Mouse (Mus musculus) liver, embryonic 14.5 days (tissue): Measurements from ENCODE around the gene Cttnbp2. TPM values are rescaled to one million over a fixed set of nuclear protein-coding genes. Genes with fewer than 3 reads are reported as not detected.

ENCODE experiments used
- ATAC-seq: fragments of 200-750 bp; cut with Nextera tagmentation; 2 replicates; pipeline ENCODE4 v1.8.0; 2017; ENCODE audit warnings: moderate number of reproducible peaks, mild to moderate bottlenecking, moderate library complexity; ENCODE audit not compliant: insufficient read depth
- DNase-seq, 3 experiments: peaks; one replicate each; pipeline ENCODE4 v3.0.0-alpha.2; 2012 to 2013; ENCODE audit warnings: low read depth in 3 of 3, low spot score in 3 of 3
- H3K27ac ChIP-seq: fragments of 300-500 bp; sonication (generic); 2 replicates; pipeline ENCODE4 v1.5.1; 2014; ENCODE audit warnings: moderate library complexity, mild to moderate bottlenecking, control low read depth, inconsistent platforms
- H3K27me3 ChIP-seq: fragments of 300-500 bp; sonication (generic); 2 replicates; pipeline ENCODE4 v1.6.1; 2014; ENCODE audit warnings: mild to moderate bottlenecking, low read length, moderate library complexity; ENCODE audit not compliant: control insufficient read depth, insufficient read depth
- H3K36me3 ChIP-seq: fragments of 300-500 bp; sonication (generic); replicated peaks from 2 replicates; pipeline ENCODE4 v1.6.1; 2014; ENCODE audit warnings: low read depth; ENCODE audit not compliant: control insufficient read depth, insufficient read depth
- H3K4me1 ChIP-seq, 2 experiments: fragments of 200-500 bp in 1 of 2; fragments of 300-500 bp in 1 of 2; sonication (generic) in 1 of 2; replicated peaks; 2 replicates each; pipeline ENCODE4 v1.6.1; 2012 to 2014; ENCODE audit warnings: antibody characterized with exemption in 1 of 2, inconsistent platforms in 1 of 2, low read length in 1 of 2; ENCODE audit not compliant: control insufficient read depth in 2 of 2, insufficient read depth in 2 of 2
- H3K4me2 ChIP-seq: fragments of 300-500 bp; sonication (generic); 2 replicates; pipeline ENCODE4 v1.6.1; 2014; ENCODE audit warnings: low read depth, mild to moderate bottlenecking, control low read depth, moderate library complexity
- H3K4me3 ChIP-seq, 2 experiments: fragments of 200-500 bp in 1 of 2; fragments of 300-500 bp in 1 of 2; sonication (generic) in 1 of 2; 2 replicates each; pipeline ENCODE4 v1.5.1; 2012 to 2014; ENCODE audit warnings: low read depth in 2 of 2, low read length in 2 of 2, mild to moderate bottlenecking in 2 of 2, control low read depth in 1 of 2, inconsistent platforms in 1 of 2, moderate library complexity in 1 of 2; ENCODE audit not compliant: insufficient read depth in 1 of 2
- H3K9ac ChIP-seq: fragments of 300-500 bp; sonication (generic); replicated peaks from 2 replicates; pipeline ENCODE4 v1.6.1; 2014; ENCODE audit warnings: mild to moderate bottlenecking, control low read depth, moderate library complexity
- H3K9me3 ChIP-seq: fragments of 300-500 bp; sonication (generic); 2 replicates; pipeline ENCODE4 v1.6.1; 2016; ENCODE audit warnings: low read length, mixed read lengths; ENCODE audit not compliant: control insufficient read depth
- CTCF ChIP-seq: IDR thresholded peaks from 2 replicates; pipeline ENCODE4 v1.5.1; 2016; ENCODE audit warnings: antibody characterized with exemption, low read depth, control low read depth
- EP300 ChIP-seq: IDR thresholded peaks from 2 replicates; pipeline ENCODE4 v1.6.1; 2016; ENCODE audit warnings: antibody characterized with exemption, low read depth
- WGBS: fragments of 180-500 bp; shearing (Covaris S2); extraction: QIAGEN DNeasy Blood & Tissue Kit; methylation state at CpG from one replicate; pipeline ENCODE4 v1.1.7; 2014; ENCODE audit not compliant: insufficient replicate concordance; 5-methylcytosine and 5-hydroxymethylcytosine counted together
- polyA plus RNA-seq, 2 experiments: library from polyadenylated mRNA; depleted of rRNA in 1 of 2; stranded (reverse) in 1 of 2; unstranded in 1 of 2; fragments of >200 nt; fragmentation: Nextera tagmentation in 1 of 2; extraction: Ambion mirVana in 1 of 2; gene quantifications; 2 replicates each; pipeline versions ENCODE4 v1.2.1 to v1.2.3; 2012 to 2014

The Cttnbp2 gene
- polyA plus RNA-seq, 2 experiments, result 0.30 to 1.6 TPM

DNA sequence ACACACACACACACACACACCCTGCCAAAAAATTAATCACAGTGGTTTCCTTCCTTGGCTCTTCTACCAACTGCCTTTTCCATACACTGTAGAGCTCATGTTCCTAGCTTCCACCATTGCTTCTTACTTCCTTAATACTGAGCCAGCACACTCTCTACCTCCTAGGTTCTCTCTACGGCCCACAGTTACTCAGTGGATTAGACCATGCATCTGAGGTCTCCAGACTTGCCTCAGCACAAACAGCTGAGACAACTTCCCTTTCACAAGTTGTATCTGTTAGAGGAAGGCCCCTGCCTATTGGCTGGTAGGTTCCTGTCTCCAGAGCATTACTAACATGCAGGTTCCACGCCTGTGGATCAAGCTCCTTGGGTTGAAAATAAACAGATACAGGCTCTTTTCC is 45.4 kb downstream of the Cttnbp2 start:
- ATAC-seq, result no peak
- Histone ChIP-seq H3K4me1 (no peaks in the 10 kb centered on the region), H3K4me2 (no peak overlapping the region), H3K9me3 (no peaks in the 10 kb centered on the region), H3K27ac (no peak overlapping the region), H3K4me3 (no peak overlapping the region), H3K36me3 (no peaks in the 10 kb centered on the region), H3K27me3 (no peaks in the 10 kb centered on the region), H3K9ac (no peak overlapping the region)
- no peak for DNase-seq
- WGBS, result 28% methylated on average over 2 of the region's 2 CpGs
- no peak for TF ChIP-seq CTCF

DNA sequence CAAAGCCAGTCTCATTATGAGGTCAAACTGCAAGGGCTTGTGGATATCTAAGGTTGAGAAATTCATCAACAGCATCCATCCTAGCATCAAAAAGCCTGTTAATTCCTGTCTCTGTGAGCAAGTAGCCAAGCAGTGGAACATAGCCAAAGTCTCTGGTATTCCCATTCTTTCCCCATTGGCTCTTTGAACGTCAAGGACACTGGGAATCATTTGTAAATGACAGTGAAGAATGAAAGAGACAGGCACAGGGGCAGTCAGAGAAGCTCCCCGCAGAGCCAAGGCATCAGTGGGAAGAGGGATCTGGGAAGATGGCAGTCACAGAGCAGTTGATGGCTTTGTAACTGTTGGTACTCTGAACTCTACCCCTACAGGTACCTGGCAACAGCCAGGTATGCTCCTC is 46.9 kb downstream of the Cttnbp2 start:
- ATAC-seq (no peak), DNase-seq (no peak)
- H3K4me1 ChIP-seq, result no peaks in the 10 kb centered on the region
- H3K27ac ChIP-seq, result no peak overlapping the region
- WGBS, result 38% methylated on average over 2 of the region's 2 CpGs
- TF ChIP-seq EP300 (no peak), CTCF (no peak)
- no peak overlapping the region for H3K4me3 ChIP-seq
- no peaks in the 10 kb centered on the region for H3K36me3 ChIP-seq
- no peaks in the 10 kb centered on the region for H3K27me3 ChIP-seq
- no peak overlapping the region for H3K4me2 ChIP-seq
- H3K9me3 ChIP-seq, result no peaks in the 10 kb centered on the region
- H3K9ac ChIP-seq, result no peak overlapping the region

DNA sequence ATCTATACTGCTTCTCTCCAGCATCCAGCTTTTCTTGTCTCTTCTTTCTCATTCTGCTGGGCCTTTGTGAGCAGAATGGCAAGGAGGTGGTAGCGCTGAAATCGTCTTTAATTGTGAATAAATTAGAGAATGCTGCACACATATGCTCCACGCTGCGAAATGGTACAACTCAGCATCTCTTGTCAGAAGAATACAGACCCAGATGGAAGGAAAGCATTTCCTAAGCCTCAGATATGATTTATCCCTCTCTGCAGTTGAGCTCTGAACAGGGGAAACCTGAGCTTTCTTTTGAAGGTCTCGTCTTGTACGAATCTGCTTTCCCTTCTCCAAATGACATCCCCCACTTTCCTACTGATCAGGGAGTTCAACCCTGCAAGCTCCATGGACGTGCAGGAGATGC is 48.4 kb downstream of the Cttnbp2 start:
- no peak overlapping the region for H3K9ac ChIP-seq

DNA sequence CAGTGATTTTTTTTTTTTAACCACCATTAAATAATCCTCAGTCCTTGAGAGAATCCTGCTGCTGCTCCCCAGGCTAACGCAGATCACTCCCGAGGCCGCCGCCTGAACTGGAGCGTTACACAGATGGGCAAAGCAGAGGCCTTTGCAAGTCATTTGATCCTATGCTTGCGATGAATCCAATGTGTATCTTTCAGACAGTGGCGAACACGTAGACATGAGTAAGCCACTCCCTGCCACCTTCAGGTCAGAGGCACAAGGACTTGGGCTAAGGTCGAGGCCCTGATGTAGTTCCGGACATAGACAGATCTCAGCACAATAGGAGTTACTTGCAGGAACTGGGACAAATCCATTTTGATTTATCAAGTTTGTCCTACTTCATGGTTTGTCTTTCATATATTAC is 49.0 kb downstream of the Cttnbp2 start:
- no peak overlapping the region for H3K27ac ChIP-seq
- H3K9ac ChIP-seq, result no peak overlapping the region
- H3K4me3 ChIP-seq, result no peak overlapping the region
- no peaks in the 10 kb centered on the region for H3K4me1 ChIP-seq
- DNase-seq (no peak), ATAC-seq (no peak)
- no peak for TF ChIP-seq CTCF
- TF ChIP-seq EP300, result no peak
- WGBS, result 73% methylated on average over 10 of the region's 10 CpGs
- no peaks in the 10 kb centered on the region for H3K9me3 ChIP-seq
- H3K36me3 ChIP-seq, result no peaks in the 10 kb centered on the region
- no peaks in the 10 kb centered on the region for H3K27me3 ChIP-seq
- H3K4me2 ChIP-seq, result no peak overlapping the region

More for the DNA sequence above, 48.4 kb downstream of the Cttnbp2 start:
- H3K27ac ChIP-seq, result no peak overlapping the region
- H3K4me3 ChIP-seq, result no peak overlapping the region
- no peak overlapping the region for H3K4me2 ChIP-seq
- no peaks in the 10 kb centered on the region for H3K9me3 ChIP-seq
- H3K36me3 ChIP-seq, result no peaks in the 10 kb centered on the region
- H3K4me1 ChIP-seq, result no peaks in the 10 kb centered on the region
- no peak for TF ChIP-seq CTCF
- no peak for TF ChIP-seq EP300
- no peak for ATAC-seq
- WGBS, result 61% methylated on average over 7 of the region's 7 CpGs
- no peak for DNase-seq
- H3K27me3 ChIP-seq, result no peaks in the 10 kb centered on the region

DNA sequence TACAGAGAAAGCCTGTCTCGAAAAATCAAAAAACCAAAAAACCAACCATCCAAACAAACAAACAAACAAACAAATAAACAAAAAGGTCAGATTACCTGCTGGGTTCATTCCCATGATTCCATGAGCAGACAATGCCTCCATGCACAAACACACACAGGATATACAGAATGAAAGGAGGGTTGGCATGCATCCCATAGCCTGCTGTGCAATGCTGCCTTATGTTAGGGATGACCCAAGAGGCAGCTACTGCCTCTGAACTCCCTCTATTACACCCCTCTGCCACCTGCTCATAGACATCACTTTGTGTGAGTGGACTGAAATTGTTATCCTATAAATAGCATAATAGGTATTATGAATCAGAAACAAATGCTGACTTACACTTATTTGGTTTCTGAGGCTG is 55.0 kb downstream of the Cttnbp2 start:
- Histone ChIP-seq H3K4me1 (no peaks in the 10 kb centered on the region), H3K27ac (no peak overlapping the region), H3K36me3 (no peaks in the 10 kb centered on the region), H3K4me2 (no peak overlapping the region), H3K9me3 (no peaks in the 10 kb centered on the region), H3K4me3 (no peak overlapping the region), H3K27me3 (no peaks in the 10 kb centered on the region), H3K9ac (no peak overlapping the region)
- DNase-seq (no peak), ATAC-seq (no peak)
- 32% methylated on average over 1 of the region's 1 CpGs for WGBS
- TF ChIP-seq CTCF (no peak), EP300 (no peak)
